Mouse (Mus musculus) ES-E14 (cell line): ENCODE results near the gene Cyb561d1. TPM values are rescaled to one million over a fixed set of nuclear protein-coding genes. Genes with fewer than 3 reads are reported as not detected.

Source experiments
- DNase-seq: peaks from one replicate; pipeline ENCODE4 v3.0.0-alpha.2; 2013; ENCODE audit warnings: low read depth, low spot score
- H3K27ac ChIP-seq: 2 replicates; pipeline ENCODE4 v1.5.1; 2012; ENCODE audit warnings: low read depth, mild to moderate bottlenecking, low read length, moderate library complexity, mixed read lengths; ENCODE audit not compliant: poor library complexity, insufficient read depth, severe bottlenecking
- H3K36me3 ChIP-seq: 2 replicates; pipeline ENCODE4 v1.6.1; 2012; ENCODE audit warnings: mild to moderate bottlenecking, low read length, moderate library complexity, mixed read lengths; ENCODE audit not compliant: control insufficient read depth, poor library complexity, insufficient read depth, severe bottlenecking
- H3K4me1 ChIP-seq, 2 experiments: fragments of 150-350 bp in 1 of 2; sonication (generic) in 1 of 2; 2 replicates each; pipeline ENCODE4 v1.6.1; 2012; ENCODE audit warnings: low read length in 2 of 2, mild to moderate bottlenecking in 1 of 2, mixed read lengths in 1 of 2; ENCODE audit not compliant: control insufficient read depth in 2 of 2, insufficient read depth in 2 of 2, poor library complexity in 1 of 2
- H3K4me3 ChIP-seq, 2 experiments: fragments of 150-350 bp in 1 of 2; sonication (generic) in 1 of 2; 2 replicates each; pipeline ENCODE4 v1.5.1; 2012; ENCODE audit warnings: low read length in 2 of 2, low read depth in 1 of 2, mild to moderate bottlenecking in 1 of 2, mixed read lengths in 1 of 2; ENCODE audit not compliant: insufficient read depth in 1 of 2, poor library complexity in 1 of 2, severe bottlenecking in 1 of 2
- H3K9ac ChIP-seq: 2 replicates; pipeline ENCODE4 v1.6.1; 2012; ENCODE audit warnings: low read depth, mild to moderate bottlenecking, low read length, mixed read lengths; ENCODE audit not compliant: poor library complexity, insufficient read depth, severe bottlenecking
- H3K9me3 ChIP-seq: fragments of 150-350 bp; sonication (generic); 2 replicates; pipeline ENCODE4 v1.6.1; 2012; ENCODE audit warnings: low read depth, mild to moderate bottlenecking, low read length; ENCODE audit not compliant: control insufficient read depth, insufficient read depth
- CHD2 ChIP-seq: IDR thresholded peaks from 2 replicates; pipeline ENCODE4 v1.6.1; 2014; ENCODE audit warnings: mild to moderate bottlenecking, low read depth, low read length, inconsistent platforms
- HCFC1 ChIP-seq: IDR thresholded peaks from 2 replicates; pipeline ENCODE4 v1.6.1; 2012; ENCODE audit warnings: low read length, inconsistent platforms, borderline replicate concordance; ENCODE audit not compliant: insufficient read depth
- MAFK ChIP-seq: IDR thresholded peaks from 2 replicates; pipeline ENCODE4 v1.6.1; 2014; ENCODE audit warnings: mild to moderate bottlenecking, low read depth, low read length, inconsistent platforms; ENCODE audit not compliant: insufficient read depth
- ZC3H11A ChIP-seq: IDR thresholded peaks from 2 replicates; pipeline ENCODE4 v1.6.1; 2012; ENCODE audit warnings: low read depth, mild to moderate bottlenecking, inconsistent platforms, low read length, borderline replicate concordance
- ZNF384 ChIP-seq: IDR thresholded peaks from 2 replicates; pipeline ENCODE4 v1.6.1; 2012; ENCODE audit warnings: low read depth, low read length, inconsistent platforms
- in situ Hi-C, 2 experiments: fragments of 600-800 bp; cut with MboI; formaldehyde crosslinking; loops; one replicate each; pipeline ENCODE4 v1.15.1; 2025; ENCODE audit warnings: low sequenced_read_pairs in 2 of 2, inconsistent platforms in 1 of 2; ENCODE audit not compliant: unreplicated experiment in 2 of 2
- total RNA-seq: library from RNA; depleted of rRNA; stranded (reverse); fragments of 300-350 nt; gene quantifications from 2 replicates; pipeline ENCODE4 v1.2.3, GENCODE M21; 2012

Cyb561d1 gene
- total RNA-seq, 1 experiment = 2.2 TPM

GRCm38 (mm10) chr3:108180514-108180913 is 20.5 kb downstream of the Cyb561d1 start:
- Histone ChIP-seq H3K27ac (no peak overlapping the region), H3K9ac (no peak overlapping the region), H3K9me3 (no peaks in the 10 kb centered on the region), H3K4me3 (no peak overlapping the region), H3K4me1 (no peaks in the 10 kb centered on the region), H3K36me3 (no peaks in the 10 kb centered on the region)
- TF ChIP-seq CHD2 (no peak), HCFC1 (no peak), ZNF384 (no peak), MAFK (no peak), ZC3H11A (no peak)
- in situ Hi-C loops = no loop called here
- no peak for DNase-seq

- H3K27ac ChIP-seq = no peak overlapping the region
- no peaks in the 10 kb centered on the region for H3K36me3 ChIP-seq
- TF ChIP-seq ZC3H11A (no peak), HCFC1 (no peak), CHD2 (no peak), MAFK (no peak), ZNF384 (no peak)
- no peak for DNase-seq
- H3K9me3 ChIP-seq = no peaks in the 10 kb centered on the region
- H3K4me3 ChIP-seq = no peak overlapping the region
- H3K9ac ChIP-seq = no peak overlapping the region
- H3K4me1 ChIP-seq = no peaks in the 10 kb centered on the region
- in situ Hi-C loops = no loop called here
Observed at GRCm38 (mm10) chr3:108178756-108179715, 22.0 kb downstream of the Cyb561d1 start.

- no peaks in the 10 kb centered on the region for H3K4me1 ChIP-seq
- no peak for TF ChIP-seq HCFC1
- no peak for TF ChIP-seq ZC3H11A
- no peak for TF ChIP-seq CHD2
- TF ChIP-seq ZNF384 = no peak
- no peak for TF ChIP-seq MAFK
- no peak overlapping the region for H3K4me3 ChIP-seq
- H3K9me3 ChIP-seq = no peaks in the 10 kb centered on the region
- H3K36me3 ChIP-seq = no peaks in the 10 kb centered on the region
- no peak for DNase-seq
- no peak overlapping the region for H3K27ac ChIP-seq
- H3K9ac ChIP-seq = no peak overlapping the region
- in situ Hi-C loops = no loop called here
Observed at GRCm38 (mm10) chr3:108174672-108175531, 26.1 kb downstream of the Cyb561d1 start.

- no peaks in the 10 kb centered on the region for H3K9me3 ChIP-seq
- H3K36me3 ChIP-seq = no peaks in the 10 kb centered on the region
- H3K27ac ChIP-seq = no peak overlapping the region; the same call in 1 of the 2 replicates
- H3K9ac ChIP-seq = no peak overlapping the region
- no peak for TF ChIP-seq MAFK
- TF ChIP-seq ZC3H11A = no peak
- TF ChIP-seq CHD2 = no peak
- TF ChIP-seq HCFC1 = no peak
- TF ChIP-seq ZNF384 = no peak
- no peak for DNase-seq
- in situ Hi-C loops = no loop called here
- H3K4me3 ChIP-seq = no peak overlapping the region
- peaks cover 0 to 7% of the 10 kb centered on the region in 2 experiments; a peak in 1 of 4 replicates for H3K4me1 ChIP-seq
Observed at GRCm38 (mm10) chr3:108169199-108169598, 31.8 kb downstream of the Cyb561d1 start.
